Mouse (Mus musculus): ENCODE measurements at regions not wholly inside any gene's neighbourhood (a gene's known extent, or its start where the extent isn't known, plus 50 kb on each side); places are given as distances from the start of the nearest gene placed in this dataset.

DNA sequence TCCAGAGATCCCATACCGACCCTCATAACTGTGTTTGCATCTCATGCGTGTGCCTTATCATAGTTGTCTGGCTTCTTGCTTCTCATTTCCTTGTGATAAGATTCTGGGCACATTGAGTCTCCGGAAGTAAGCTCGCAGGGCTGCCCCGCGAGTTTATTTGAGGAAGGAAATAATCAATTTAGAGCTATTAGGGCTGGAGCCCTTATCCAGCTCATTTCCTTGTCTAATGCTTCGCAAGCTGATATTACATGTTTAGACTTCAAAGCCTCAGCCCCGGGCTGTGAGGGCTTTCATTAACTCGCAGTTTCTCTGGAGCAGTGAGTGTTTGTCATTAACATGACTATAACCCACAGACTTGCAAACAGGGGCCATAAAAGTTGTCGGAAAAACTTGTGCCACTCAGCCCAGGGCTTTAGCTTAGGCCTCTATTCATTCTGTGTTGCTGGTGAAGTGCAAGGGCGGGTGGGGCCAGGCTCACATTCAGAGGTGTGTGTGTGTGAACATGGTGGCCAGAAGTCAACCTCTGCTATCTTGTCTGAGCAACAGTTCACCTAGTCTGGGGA, 251.0 kb upstream of the Gm5148 start:
- DNase-seq (ENCODE audit: low spot score in 2 of 2): no peak

DNA sequence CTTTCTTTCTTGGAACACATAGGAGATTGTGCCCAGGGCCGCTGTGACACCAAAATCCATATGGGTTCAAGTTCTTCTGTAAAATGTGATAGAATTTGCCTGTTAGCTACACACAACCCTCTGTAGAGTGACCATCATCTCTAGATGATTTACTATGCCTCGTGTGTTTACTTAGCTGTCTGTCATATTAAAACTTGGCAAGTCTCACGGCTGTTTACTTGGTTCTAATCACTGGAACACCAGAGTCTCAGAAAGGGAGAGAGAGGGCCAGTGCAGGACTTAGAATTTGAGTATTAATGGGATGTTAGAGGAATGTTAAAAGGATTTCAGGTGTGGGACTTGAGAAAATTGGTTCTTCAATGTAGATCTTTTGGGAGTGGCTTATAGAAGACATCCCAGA, 248.6 kb upstream of the Gm5148 start:
- no peak for DNase-seq (ENCODE audit: low spot score in 2 of 2)

DNA sequence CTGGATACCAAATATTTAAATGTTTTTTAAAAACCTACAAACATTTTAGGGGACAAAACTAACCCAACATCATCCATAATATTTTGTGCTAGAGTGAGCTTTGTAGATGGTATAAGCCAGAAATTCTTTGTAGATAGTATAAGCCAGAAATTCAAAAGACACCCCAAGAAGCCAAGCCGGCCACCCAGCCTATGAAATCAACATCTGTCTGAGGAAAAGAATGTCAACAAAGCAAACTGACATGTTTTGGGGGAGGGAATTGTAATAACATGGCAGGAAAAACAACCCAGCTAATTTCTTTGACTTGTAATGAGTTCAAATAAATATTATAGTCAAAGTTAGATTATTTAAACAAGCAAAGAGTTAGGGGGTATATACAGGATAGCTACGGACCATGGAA, 246.9 kb upstream of the Gm5148 start:
- DNase-seq (ENCODE audit: low spot score in 2 of 2): no peak

DNA sequence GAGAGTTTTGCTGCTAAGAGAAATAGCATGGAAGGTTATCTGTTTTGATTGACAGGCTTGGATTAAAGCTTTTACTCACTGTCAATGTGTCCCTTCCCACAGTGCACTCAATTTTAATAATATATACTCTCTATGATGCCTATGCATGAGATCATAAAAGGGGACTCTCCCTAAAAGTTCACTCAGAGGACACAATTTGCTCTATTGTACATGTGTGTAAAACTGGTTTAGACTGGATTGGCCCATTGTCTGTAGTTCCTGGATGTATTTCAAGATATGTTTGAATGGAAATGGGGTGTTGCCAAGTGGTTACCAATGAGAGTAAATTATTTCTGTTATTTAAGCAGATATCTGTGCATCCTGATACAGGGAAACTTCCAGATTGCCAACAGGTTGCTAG, 244.4 kb upstream of the Gm5148 start:
- DNase-seq (ENCODE audit: low spot score in 2 of 2): no peak

DNA sequence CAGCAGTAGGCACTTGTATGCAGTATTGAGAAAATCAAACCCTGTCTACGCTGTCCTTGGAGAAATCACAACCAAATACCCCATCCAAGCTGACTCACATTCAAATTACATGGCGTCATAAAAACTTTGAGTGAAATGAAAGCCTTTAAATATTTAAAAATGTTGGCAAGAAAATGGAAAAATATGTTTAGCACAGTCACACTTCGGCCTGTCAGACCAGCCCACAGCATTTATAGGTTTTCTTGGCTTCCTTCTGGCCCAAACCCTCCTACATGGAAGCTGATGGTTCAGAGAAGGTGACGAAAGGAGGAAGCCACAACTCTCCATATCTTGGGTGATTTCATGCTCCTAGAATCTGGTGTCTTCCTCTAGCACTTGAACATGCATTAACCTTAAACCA, 240.9 kb upstream of the Gm5148 start:
- DNase-seq (ENCODE audit: low spot score in 2 of 2): peak; percentile 4 to 13

DNA sequence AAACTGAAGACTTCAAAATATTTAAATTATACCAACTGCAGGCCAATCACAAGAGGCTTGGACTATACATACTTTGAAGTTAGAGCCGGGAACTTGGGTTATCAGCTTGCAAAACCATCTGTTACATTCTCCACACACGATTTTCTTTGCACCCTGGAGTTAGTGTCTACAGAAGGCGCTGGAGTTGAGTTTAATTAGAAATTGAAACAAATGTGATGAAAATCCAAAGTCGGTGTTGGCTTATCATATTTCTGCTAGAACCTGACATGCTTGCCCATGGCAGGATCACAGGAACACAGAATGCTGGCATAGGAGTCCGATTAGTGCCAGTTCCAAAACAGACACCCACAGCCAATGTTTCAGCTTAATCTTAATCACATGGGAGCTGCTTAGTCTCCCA, 239.8 kb upstream of the Gm5148 start:
- peak in 1 of 2 experiments; percentile 5 for DNase-seq (ENCODE audit: low spot score in 2 of 2)

DNA sequence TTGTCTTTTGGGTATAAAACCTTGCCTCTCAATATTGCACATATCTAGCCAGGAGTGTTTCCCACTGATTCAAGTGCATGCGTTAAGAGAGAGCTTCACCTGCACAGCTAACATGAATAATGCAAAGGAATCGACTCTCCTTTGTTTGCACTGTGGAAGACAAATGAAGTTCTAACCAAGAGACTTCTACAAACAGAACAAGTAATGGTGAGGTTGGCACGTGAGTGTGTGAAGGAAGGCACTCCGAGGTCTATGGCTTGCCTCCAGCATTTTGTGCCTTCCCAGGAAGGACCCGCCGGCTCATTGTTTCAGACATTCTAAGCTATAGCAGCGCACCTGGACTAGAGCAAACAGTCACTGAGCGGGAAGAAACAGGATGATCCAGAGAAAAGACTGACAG, 238.5 kb upstream of the Gm5148 start:
- no peak for DNase-seq (ENCODE audit: low spot score in 2 of 2)

DNA sequence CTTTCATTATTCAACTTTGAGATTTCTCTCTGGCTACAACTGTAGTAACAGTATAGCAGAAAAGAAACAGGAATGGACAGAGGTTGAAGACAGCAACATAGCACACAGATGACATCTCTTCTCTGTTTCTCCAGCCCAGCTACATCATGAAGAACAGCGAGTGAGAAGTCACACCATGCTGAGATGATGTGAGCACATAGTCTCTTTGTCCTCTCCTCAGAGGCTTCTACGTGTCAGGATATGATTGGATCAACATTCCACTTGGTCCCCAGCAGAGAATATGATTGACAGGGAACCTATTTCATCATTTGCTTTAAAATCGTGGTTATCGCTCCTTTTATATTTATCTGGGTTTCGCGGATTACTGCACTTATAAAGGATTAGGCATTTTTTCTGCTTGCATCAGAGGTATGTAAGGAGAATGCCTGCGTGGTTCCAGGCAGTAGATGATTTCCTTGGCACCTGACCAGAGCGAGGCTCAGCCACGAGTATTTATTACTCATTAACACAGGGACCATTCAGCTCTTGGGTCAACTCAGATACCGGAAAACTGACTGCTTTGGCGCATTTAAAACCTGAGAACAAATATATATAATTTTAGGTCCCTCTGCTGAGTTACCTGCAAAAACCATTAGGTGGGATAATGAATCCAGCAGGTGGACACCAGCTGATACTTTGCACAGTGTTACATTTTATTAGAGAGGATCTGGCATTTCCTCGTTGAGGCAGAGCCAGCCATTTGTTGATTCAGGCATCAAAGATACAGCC, 237.9 kb upstream of the Gm5148 start:
- DNase-seq (ENCODE audit: low spot score in 2 of 2): no peak

DNA sequence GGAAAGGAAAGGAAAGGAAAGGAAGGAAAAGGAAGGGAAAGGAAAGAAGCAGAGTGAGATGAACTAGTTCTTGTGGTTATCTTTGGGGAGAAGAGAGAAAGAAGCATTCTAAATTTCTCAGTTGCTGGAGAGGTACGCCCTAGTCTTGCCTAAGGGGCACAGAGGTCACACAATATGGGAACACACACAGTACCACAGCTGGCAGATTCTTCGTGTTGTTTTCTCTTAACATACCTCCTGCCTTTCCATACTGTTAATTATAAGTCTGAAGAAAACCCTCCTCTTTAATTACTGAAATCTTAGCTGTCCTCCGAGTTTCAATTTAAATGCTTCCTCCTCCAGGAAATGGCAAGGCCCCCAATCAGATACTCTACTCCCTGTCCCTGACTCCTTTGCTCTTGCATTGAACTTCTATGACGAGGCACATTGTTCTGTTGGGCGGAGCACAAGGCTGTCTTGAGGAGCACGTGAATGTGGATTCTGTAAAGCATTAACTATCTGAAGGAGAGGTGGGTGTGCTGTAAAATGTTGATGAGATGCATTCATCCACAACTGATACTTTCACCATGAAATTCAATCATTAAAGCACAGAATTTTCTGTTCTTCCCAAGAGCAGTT, 234.2 kb upstream of the Gm5148 start:
- DNase-seq (ENCODE audit: low spot score in 2 of 2): no peak

DNA sequence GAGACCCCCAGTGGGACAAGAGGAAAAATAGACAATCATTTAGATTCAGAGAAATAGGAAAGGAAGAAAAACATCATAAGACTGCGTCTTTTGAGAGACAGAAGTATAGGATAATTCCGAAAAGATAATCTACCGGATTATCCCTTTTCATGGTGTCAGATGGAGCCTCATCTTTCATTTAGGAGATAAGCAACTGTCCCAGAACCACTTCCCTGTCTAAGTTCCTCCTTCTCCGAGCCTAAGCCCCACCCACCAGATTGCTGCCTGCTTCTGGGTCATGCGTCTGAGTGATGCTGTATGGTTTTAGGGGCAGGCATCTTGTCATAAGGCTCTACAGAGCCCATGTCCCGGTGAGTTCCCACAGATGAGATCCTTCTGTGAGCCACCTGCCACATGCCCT, 232.3 kb upstream of the Gm5148 start:
- no peak for DNase-seq (ENCODE audit: low spot score in 2 of 2)

DNA sequence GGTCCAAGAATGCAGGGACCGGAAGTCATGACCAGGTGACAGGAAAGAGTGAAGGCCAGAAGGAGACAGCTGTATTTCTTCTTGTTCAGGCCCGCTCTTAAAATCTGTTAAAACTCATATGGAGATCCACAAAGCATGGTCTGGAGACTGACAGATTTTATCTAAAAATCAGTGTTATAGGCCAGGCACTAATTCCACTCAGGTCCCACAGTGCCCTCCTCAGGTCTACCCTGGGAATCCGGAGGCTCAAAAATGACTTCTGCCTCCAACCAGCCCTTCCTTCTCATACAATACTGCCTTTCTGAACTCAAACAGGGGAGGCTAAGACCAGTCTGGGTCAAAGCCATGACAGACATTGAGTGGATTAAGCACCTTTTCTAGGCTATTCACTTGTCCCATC, 228.6 kb upstream of the Gm5148 start:
- peak; percentile 11 to 33 for DNase-seq (ENCODE audit: low spot score in 2 of 2)

DNA sequence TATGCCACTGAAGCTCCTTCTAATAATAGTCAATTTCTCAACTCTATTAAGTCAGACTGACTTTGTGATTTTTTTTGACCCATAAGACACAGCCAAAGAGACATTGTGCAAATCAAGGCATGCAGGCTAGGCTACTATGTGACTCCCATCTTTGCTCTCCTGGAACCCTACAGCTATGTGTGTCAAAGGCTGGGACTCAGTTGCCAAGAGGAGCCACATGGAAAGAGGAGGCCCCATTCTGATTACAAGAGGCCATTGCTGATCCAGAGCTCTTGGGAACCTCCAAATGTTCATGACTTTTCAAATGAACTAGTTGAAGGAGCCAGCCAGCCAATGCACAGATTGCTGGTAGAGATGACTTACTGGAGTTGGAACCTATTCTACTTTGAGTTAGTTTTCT, 228.0 kb upstream of the Gm5148 start:
- no peak for DNase-seq (ENCODE audit: low spot score in 2 of 2)

DNA sequence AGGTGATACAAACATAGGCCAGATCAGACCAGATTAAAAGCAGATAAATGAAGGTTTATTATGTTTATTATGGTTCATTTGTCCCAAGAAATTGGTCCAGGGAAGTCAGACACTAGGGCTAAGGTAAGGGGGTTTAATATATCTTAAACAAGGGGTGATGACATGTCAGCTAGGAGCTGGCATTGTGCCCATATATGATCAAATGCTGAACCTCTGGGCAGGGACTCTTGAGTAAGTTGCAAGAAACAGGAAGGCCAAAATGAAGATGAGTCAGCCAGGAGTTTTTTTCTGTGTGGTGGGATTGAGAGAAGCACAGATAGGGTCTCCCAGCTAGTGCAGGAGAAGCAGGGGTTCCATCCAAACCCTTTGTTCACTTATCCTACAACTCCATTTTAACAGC, 219.4 kb upstream of the Gm5148 start:
- DNase-seq (ENCODE audit: low spot score in 2 of 2): no peak

DNA sequence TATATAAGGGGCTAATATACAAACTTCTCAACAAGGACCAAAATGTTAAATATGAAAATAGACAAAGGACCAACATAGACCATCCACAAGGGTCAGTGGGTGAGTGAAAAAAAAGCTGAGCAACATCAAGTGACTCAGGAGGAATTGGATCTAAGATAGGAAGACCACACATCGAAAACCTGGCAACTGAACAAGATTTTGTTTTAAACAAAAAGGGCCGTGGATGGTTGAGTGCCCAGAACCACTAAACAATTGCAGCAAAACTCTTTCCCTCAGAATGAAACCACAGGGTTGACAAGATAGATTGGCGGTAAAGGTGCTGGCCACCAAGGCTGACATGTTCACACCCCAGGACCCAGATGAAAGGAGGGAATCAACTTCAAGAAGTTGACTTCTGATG, 215.7 kb upstream of the Gm5148 start:
- DNase-seq (ENCODE audit: low spot score in 2 of 2): no peak

DNA sequence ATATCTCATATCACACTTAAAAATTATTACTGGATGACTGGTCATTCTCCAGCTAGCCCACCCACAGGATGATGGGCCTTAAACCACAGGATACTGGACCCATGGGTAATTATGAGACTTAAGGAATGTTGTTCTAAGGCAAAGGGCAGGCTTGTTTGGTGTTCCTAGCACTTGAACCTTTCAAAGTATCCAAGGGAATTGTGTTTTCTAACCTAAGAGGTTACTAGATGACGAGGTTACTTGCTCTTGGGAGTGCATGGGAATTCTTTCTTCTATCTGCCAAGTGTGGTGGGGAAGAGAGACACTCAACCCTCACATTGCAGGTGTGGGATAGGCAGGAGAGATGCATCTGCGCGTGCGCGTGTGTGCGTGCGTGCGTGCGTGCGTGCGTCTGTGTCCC, 214.6 kb upstream of the Gm5148 start:
- DNase-seq (ENCODE audit: low spot score in 2 of 2): no peak

DNA sequence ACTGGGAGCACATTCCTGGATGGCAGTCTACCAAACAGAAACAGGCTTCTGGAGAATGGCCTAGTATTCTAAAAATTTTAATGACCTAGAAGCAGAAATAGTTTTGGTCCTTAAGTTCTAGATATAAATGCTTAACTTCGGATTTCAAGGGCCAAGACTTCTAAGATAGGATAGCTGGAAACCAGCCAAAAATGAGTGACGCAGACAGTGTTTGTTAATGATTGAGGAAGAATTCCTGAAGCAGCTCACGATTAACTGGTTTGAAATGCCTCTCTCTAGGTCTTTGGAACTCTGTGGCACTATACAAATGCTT, 213.9 kb upstream of the Gm5148 start:
- DNase-seq (ENCODE audit: low spot score in 2 of 2): no peak

DNA sequence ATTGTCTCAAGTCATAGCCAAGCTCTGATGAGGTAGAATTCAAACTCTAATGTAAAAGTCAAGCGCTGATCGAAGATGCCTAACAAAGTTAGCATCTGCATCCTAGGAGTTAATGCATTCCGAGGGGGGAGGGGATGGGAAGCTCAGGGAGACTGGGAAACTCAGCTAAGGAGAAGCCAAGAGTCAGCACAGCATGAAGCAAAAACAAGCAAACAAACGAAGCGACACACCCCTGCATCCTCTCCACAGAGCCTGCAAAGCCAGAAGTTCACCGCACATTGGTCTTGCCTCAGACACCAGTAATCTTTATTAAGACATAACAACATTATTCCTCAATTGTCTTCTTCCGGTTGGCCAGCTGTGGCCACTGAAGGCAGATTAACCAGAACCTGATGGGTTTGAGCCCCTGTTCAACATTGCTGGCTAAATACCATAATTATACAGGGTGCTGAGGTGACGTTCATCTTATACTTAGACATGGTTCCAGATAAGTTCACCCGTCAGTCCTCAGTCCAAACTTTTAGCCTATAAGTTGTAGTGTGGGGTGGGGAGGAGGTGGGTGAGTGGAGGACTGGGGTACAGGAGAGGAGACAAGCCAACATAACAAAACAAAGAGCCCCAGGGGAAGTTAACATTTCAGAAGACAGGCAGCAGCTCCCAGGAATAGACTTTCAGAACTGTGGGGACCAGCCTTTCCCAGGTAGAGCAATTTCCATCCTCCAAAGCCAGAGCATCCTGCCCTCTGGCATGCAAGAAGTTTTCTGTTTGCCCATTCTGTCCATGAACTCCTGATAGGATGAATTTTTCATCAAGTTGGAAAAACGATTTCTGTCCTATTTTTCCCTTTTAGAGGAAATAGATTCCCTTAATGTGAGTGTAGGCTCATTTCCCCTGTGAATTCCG, 213.3 kb upstream of the Gm5148 start:
- no peak for DNase-seq (ENCODE audit: low spot score in 2 of 2)

DNA sequence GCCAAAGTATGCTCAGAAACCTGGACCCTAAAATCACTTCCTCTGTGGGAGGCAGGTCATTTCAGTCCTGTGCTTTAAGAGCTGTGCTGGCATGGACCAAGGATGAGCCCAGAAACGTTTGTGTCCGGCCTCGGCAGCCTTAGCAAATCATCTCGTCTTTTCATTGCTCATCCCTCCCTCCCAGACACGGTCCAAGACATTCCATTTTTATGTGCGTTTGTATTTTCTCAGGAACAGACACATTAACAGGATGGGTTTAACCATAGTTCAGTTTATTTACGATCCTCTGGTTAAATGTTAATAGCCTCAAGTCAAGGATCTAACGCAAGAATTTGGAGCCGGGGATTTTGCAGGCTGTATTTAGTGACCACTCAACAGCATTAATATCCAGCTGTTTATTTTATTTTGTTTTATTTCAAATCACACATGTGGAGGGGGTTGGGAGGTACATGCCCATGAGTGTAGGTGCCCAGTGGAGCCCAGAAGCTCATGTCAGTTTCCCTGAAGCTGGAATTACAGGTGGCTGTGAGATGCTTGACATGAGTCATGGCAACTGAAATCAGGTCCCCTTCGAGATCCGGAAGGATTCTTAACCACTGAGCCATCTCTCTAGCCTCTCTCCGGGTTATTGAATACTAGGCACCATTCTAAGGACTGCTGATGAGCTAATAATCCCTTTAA, 212.1 kb upstream of the Gm5148 start:
- DNase-seq (ENCODE audit: low spot score in 2 of 2): no peak

DNA sequence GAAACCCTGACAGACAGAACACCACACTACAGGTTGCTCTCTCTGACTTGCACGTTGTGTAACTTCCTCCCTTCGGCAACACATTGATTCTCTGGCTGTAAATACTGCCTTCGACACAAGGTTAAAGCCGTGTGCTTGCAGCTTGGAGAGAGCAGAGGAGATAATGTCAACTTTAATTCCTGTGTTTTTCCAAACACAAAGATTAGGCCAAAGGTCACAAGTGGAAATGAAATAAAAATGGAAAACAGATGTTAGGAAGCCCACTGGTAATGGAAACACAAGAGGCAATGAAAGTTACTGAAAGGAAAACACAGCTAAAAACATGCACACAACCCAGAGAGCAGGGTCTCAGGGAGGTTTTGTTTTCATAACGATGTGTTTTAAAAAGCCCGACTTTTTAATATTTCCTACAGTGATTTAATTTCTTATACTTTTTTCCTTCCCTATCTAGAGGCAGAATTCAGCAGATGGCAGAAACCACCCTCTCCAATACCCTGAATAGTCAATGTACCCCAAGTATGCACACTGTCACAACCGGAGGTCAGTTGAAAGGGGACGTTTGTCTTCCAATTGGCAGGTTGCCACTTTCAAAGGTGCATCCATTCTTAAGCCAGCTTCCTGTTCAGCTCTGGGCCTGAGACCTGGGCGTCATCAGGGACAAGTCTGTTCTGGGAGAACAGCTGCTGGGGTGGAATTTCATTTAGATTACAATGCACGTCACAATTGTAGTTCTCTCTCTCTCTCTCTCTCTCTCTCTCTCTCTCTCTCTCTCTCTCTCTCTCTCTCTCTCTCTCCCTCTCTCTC, 210.8 kb upstream of the Gm5148 start:
- DNase-seq (ENCODE audit: low spot score in 2 of 2): peak in 1 of 2 experiments; percentile 3

DNA sequence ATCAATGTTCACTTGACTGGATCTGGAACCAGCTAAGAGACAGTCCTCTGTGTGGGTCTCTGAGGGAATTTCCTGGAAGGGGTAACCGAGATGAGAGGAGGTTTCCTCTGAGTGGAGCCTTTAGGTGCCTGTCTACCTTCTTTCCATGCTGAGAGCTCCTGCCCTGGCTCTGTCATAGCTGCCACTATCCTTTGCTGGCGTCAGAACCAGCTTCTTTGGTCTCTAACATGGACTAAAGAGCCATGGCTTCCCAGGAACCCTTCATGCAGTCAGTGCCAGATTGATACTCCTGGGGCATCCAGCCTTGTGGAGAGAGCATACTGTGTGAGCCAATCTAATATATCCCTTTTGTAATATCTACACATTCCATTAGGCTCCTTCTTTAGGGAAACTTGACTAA, 209.9 kb upstream of the Gm5148 start:
- DNase-seq (ENCODE audit: low spot score in 2 of 2): no peak

DNA sequence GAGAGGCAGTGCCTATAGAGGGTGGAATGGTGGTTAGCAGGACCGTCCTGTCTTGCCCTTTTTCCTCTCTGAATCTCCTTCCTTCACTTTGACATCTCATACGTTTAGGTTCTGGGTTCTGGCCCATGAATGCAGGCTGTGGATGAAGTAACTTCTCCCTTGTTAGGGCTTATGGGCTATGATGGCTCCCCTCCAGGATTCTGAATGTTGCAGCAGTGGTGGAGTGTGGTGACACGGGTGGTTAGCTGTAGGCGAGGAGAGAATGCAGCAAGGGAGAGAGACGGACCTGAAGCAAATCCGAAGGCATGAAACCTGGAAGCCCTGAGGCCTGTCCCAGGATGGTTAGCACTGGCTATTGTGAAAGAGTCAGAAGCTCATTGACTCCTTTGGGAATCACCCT, 204.4 kb upstream of the Gm5148 start:
- DNase-seq (ENCODE audit: low spot score in 2 of 2): no peak

Data from frontal cortex, postnatal 36 days (tissue).